Mouse (Mus musculus) liver, adult 2 months (tissue): ENCODE results near the gene Nuak2. TPM values are rescaled to one million over a fixed set of nuclear protein-coding genes. Genes with fewer than 3 reads are reported as not detected.

Source experiments
- DNase-seq: peaks from one replicate; pipeline ENCODE4 v3.0.0-alpha.2; 2011; ENCODE audit warnings: low read depth, low spot score; ENCODE audit errors: extremely low read depth
- H3K27ac ChIP-seq: fragments of 200-500 bp; replicated peaks from 2 replicates; pipeline ENCODE4 v1.5.1; 2012; ENCODE audit warnings: low read depth, mild to moderate bottlenecking, control low read depth, inconsistent platforms, low read length; ENCODE audit not compliant: insufficient read depth
- H3K27me3 ChIP-seq: fragments of 200-500 bp; 2 replicates; pipeline ENCODE4 v1.6.1; 2012; ENCODE audit warnings: mild to moderate bottlenecking, moderate library complexity, low read length, inconsistent platforms; ENCODE audit not compliant: control insufficient read depth, insufficient read depth
- H3K36me3 ChIP-seq: fragments of 200-500 bp; 2 replicates; pipeline ENCODE4 v1.6.1; 2012; ENCODE audit warnings: low read length, inconsistent platforms; ENCODE audit not compliant: control insufficient read depth, insufficient read depth
- H3K4me1 ChIP-seq: fragments of 200-500 bp; 2 replicates; pipeline ENCODE4 v1.6.1; 2011; ENCODE audit warnings: low read length; ENCODE audit not compliant: control insufficient read depth, insufficient read depth
- H3K4me3 ChIP-seq: fragments of 200-500 bp; 2 replicates; pipeline ENCODE4 v1.5.1; 2011; ENCODE audit warnings: low read depth, mild to moderate bottlenecking, control low read depth, low read length, moderate library complexity; ENCODE audit not compliant: insufficient read depth
- H3K79me2 ChIP-seq: fragments of 200-500 bp; 2 replicates; pipeline ENCODE4 v1.6.1; 2012; ENCODE audit warnings: inconsistent platforms, mild to moderate bottlenecking, low read length, moderate library complexity; ENCODE audit not compliant: control insufficient read depth, insufficient read depth
- H3K9ac ChIP-seq: fragments of 200-500 bp; 2 replicates; pipeline ENCODE4 v1.6.1; 2012; ENCODE audit warnings: low read depth, mild to moderate bottlenecking, control low read depth, inconsistent platforms, low read length
- CTCF ChIP-seq: fragments of 200-500 bp; IDR thresholded peaks from 2 replicates; pipeline ENCODE4 v1.5.1; 2011; ENCODE audit warnings: low read depth, low read length, control low read depth
- POLR2A ChIP-seq: fragments of 200-500 bp; IDR thresholded peaks from 2 replicates; pipeline ENCODE4 v1.6.1; 2011; ENCODE audit warnings: low read length, control low read depth; ENCODE audit not compliant: insufficient read depth; ENCODE audit errors: extremely low read depth
- WGBS: fragments of 180-500 bp; shearing (Covaris S2); methylation state at CpG from one replicate; pipeline ENCODE4 v1.1.7; 2018; 5-methylcytosine and 5-hydroxymethylcytosine counted together
- polyA plus RNA-seq: library from polyadenylated mRNA; depleted of rRNA; stranded (reverse); fragments of >200 nt; gene quantifications from 2 replicates; pipeline ENCODE4 v1.2.3, GENCODE M21; 2012
- total RNA-seq: library from RNA; depleted of rRNA; stranded (reverse); fragments of >200 nt; gene quantifications from 2 replicates; pipeline ENCODE4 v1.2.3, GENCODE M21; 2014

Nuak2 gene
- total and polyA plus RNA-seq, 2 experiments, result 4.8 to 8.0 TPM

DNA sequence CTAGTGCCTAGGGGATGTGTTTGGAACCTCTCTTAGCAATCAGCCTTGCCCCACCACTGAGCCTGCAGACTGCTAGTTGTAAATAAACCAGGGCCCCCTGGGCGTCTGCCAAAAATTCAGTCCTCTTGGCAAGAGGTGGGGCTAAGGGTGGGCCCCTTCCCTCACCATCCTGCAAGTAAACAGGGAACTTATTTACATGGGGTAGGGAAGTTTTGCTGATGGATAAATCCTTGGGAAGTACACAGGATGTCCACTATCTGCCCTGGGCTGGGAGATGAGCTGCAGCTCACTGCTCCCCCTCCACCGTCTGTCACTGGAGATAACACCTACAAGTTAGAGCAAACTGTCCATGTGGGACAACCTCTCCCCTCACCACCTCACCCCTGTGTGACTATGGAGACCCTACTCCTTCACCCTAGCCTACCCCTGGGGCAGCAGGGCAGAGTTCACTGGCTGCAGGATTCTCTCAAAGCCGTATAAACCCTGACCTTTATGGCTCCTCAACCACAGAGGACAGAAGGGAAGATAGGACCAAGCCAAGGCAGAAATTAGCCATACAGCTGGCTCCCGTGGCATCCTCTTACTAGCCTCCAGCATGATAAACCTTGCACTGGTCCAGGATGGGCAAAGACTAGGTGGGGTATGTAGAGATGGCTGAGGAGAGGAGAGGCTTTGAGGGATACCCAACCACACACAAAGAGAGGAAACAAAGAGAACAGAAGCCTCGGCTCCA is 58.4 kb downstream of the Nuak2 start:
- TF ChIP-seq CTCF, result no peak
- TF ChIP-seq POLR2A, result no peak
- peaks cover 3% of the 10 kb centered on the region; the same call in 1 of the 2 replicates for H3K4me1 ChIP-seq
- H3K9ac ChIP-seq, result no peak overlapping the region
- H3K79me2 ChIP-seq, result no peaks in the 10 kb centered on the region
- 35% methylated on average over 5 of the region's 5 CpGs for WGBS
- no peak overlapping the region for H3K4me3 ChIP-seq
- no peaks in the 10 kb centered on the region for H3K27me3 ChIP-seq
- peak; percentile 14 for DNase-seq
- no peaks in the 10 kb centered on the region for H3K36me3 ChIP-seq
- peak overlapping the region; percentile 49 for H3K27ac ChIP-seq

- 77% methylated on average over 3 of the region's 3 CpGs for WGBS
- Histone ChIP-seq H3K27ac (peak overlapping the region; percentile 35), H3K27me3 (no peaks in the 10 kb centered on the region), H3K4me1 (peaks cover 3% of the 10 kb centered on the region; the same call in 1 of the 2 replicates), H3K36me3 (no peaks in the 10 kb centered on the region), H3K4me3 (no peak overlapping the region), H3K79me2 (no peaks in the 10 kb centered on the region), H3K9ac (no peak overlapping the region)
- TF ChIP-seq CTCF, result no peak
- TF ChIP-seq POLR2A, result no peak
- DNase-seq, result no peak
Observed at GRCm38 (mm10) chr1:132374873-132375244, 58.9 kb downstream of the Nuak2 start.

DNA sequence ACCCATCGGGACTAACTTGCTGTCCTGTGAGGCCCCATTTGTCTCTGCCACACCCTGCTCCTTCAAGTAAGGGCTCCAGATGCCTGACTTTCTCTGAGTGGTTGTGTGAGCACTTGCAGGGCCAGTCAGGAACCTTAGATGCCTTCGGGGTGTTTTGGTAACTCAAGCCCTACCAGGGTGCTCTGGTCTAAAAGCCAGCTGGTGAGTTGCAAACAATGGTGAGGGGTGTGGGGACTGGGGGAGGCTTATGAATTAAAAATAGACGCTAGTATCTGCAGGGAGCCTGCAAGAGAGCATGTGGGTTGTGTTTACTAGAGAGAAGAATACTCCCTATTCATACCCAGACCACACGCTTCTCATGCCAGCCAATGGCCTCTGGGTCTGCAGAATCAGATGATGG is 59.3 kb downstream of the Nuak2 start:
- H3K4me1 ChIP-seq, result peaks cover 3% of the 10 kb centered on the region; the same call in 1 of the 2 replicates
- no peak for DNase-seq
- WGBS, result 77% methylated on average over 4 of the region's 4 CpGs
- no peaks in the 10 kb centered on the region for H3K36me3 ChIP-seq
- no peak overlapping the region for H3K4me3 ChIP-seq
- no peak for TF ChIP-seq CTCF
- TF ChIP-seq POLR2A, result no peak
- no peaks in the 10 kb centered on the region for H3K27me3 ChIP-seq
- H3K9ac ChIP-seq, result no peak overlapping the region
- H3K79me2 ChIP-seq, result no peaks in the 10 kb centered on the region
- peak overlapping the region; percentile 35; the same call in 1 of the 2 replicates for H3K27ac ChIP-seq

GRCm38 (mm10) chr1:132376211-132377054 is 60.5 kb downstream of the Nuak2 start:
- H3K79me2 ChIP-seq, result no peaks in the 10 kb centered on the region
- no peak for TF ChIP-seq CTCF
- H3K4me3 ChIP-seq, result no peak overlapping the region
- no peaks in the 10 kb centered on the region for H3K27me3 ChIP-seq
- no peaks in the 10 kb centered on the region for H3K36me3 ChIP-seq
- WGBS, result 75% methylated on average over 8 of the region's 8 CpGs
- H3K27ac ChIP-seq, result peak overlapping the region; percentile 8
- no peak overlapping the region for H3K9ac ChIP-seq
- DNase-seq, result no peak
- peaks cover 3% of the 10 kb centered on the region; the same call in 1 of the 2 replicates for H3K4me1 ChIP-seq

GRCm38 (mm10) chr1:132377055-132377365 is 61.1 kb downstream of the Nuak2 start:
- Histone ChIP-seq H3K27me3 (no peaks in the 10 kb centered on the region), H3K36me3 (no peaks in the 10 kb centered on the region), H3K27ac (peak overlapping the region; percentile 8), H3K4me1 (peaks cover 3% of the 10 kb centered on the region; the same call in 1 of the 2 replicates), H3K4me3 (no peak overlapping the region), H3K79me2 (no peaks in the 10 kb centered on the region), H3K9ac (no peak overlapping the region)
- 64% methylated on average over 7 of the region's 7 CpGs for WGBS
- TF ChIP-seq CTCF (no peak), POLR2A (no peak)
- no peak for DNase-seq
